Mouse (Mus musculus): ENCODE results near the gene Gm28374.

Gm28374 gene

DNA sequence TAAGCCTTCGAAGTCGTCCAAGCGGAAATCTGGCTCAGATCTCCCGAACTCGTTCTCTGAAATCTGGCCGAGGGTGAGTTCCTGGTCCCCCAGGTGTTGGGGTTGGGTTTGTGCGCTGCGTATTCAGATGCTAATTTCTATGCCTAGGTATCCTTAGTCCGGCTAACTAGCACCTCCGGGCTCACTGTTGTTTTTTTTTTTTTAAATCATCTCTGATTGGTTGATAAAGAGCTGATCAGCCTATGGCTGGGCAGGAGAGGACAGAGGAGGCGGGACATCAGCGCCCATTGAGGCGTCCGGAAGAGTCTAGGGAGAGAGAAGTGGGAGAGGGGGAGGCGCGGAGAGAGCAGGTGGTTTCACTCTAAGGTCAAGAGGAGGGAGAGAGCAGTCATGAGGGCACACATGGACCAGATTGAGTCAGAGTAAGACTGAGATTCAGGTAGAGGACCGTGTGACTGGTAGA is 3.4 kb upstream of the Gm28374 start:
- DNase-seq (ENCODE audit: low spot score in 2 of 2), result no peak

DNA sequence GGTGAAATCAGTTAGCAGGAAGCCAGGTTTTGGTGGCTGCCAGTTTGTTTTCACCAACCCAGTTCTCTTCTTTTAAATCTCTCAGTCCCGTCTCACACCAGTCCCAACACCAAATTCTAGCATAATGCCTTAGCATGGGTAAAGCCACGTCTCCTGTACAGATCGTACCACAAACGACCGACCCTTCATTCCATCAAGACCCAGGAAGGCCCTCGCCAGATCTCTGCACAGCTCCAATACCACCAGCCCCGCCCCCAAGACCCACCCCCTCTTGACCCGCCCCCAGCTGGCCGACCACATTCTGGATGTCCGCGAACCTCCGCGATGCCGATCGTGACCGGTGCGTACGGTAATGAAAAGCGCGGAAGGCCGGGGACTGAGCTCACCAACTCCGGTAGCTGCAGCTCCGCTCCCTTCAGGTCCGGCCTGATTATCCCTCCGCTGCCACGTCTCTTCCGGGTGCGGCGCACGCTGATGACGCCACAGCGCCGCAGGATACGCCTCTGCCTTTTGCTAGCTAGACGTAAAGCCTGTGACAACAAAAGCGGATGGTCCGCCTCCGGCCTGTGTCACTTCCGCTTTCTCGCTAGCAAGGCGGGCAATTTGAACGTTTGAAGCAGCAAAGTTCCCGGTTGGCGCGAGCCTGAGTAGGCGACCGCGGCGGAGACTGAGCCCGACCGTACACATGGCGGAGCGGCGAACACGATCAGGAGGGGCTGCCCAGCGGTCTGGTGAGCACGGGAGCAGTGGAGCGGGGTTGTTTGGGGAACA is 2.6 kb upstream of the Gm28374 start, which contains the start of the genes Zfpl1 and Cdca5:
TSS of gene Zfpl1 (minus strand) at position 479 of the 771 bp plus-strand sequence.
TSS of gene Cdca5 (plus strand) at position 506 of the 771 bp plus-strand sequence.
- DNase-seq (ENCODE audit: low spot score in 2 of 2), result peak; percentile 94 to 96

DNA sequence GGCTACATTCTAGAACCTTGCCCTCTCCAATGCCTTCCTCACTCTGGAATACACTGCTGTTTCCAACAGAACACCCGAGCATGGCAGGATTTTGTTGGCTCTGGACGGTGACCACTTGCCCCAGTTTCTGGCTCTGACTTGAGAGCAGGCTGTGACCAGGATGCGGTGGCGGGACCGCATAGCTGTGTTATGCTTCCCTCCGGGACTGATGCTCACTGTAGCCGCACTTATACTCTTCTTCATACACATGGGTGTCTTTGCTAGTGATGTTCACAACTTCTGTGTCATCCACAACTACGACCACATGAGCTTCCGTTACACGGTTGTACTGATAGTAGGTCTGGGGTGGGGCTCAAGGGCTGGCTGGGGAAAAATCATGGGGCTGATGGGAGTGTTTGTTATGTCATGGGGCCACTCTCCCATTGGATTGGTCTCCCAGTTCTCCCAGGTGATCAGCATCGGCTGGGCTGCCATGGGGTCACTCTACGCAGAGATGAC is 2.0 kb downstream of the Gm28374 start, which contains the start of gene Tmem262:
TSS of gene Tmem262 (plus strand) at position 51 of the 498 bp plus-strand sequence.
- DNase-seq (ENCODE audit: low spot score in 2 of 2), result no peak

DNA sequence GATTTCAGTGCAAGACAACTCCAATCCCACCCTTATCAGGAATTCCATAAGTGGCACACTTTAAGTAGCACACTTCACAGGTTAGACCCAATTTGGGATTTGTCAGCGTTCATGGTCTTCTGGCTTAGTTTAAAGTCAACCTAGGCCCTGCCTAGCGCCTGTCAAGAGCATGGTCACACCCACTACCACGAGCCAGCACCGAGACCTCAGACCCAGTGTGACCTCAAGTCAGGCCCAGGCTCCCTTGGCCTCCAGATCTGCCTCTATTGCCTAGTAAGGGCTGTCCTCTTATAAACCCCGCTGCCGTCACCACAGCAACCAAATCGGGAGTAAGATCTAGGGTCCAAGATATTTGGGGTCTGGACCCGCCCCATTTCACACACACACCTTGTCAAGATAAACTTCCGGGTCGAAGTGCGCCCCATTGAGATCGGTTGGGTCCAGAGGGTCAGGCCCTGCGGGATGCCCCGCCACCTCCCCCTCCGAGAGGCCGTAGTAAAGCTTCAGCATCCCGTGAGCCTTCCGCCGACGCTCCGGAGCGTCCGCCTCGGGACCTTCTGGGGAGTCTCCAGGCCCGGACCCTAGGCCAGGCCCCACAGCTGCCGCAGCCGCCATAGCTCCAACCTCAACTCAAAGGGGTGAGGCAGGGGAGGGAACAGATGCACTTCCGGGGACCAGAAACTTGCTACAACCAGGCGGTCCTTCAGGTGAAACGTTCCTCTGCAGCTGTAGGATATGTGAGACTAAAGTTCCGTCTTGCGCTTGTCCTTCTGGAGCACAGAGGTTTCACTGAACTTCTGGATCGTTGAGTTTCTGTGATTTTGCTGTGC is 5.3 kb downstream of the Gm28374 start, which contains the start of gene Vps51:
TSS of gene Vps51 (minus strand) at position 668 of the 830 bp plus-strand sequence.
- peak; percentile 71 to 73 for DNase-seq (ENCODE audit: low spot score in 2 of 2)

DNA sequence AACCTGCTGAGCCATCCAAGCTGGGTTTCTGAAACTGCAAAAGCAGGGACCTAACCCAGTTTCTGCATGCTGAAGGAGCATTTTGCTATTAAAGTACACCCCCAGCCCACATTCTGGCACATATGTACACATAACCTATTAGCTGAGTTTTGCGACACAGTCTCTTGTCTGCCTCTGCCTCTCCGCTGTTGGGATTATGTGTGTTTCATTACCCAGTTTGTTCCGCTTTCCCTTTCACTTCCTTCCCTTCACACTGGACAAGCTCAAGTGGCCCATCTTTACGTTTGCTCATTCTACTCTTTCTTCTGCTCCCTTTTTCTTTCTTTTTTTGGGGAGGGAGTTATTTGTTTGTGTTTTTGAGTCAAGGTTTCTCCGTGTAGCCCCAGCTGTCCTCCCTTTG is 8.2 kb downstream of the Gm28374 start:
- no peak for DNase-seq (ENCODE audit: low spot score in 2 of 2)

DNA sequence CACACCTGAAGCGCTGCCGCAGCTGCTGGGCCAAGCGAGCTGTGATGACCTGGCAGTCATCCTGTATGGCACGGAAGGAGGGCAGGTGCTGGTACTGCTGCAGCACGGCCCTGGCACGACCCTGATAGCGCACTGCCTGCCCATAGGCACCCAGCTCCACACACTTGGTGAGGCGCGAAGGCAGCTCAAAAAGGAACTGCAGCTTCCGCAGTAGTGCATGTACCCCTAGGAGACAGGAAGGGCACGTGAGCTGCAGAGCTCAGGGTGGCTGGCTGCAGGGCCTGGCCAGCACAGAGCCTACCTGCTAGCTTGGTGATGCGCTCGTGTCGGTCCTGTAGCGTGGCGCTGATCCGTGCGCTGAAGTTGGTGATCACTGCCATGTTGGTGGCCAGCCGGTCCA is 10.8 kb downstream of the Gm28374 start:
- DNase-seq (ENCODE audit: low spot score in 2 of 2), result no peak

DNA sequence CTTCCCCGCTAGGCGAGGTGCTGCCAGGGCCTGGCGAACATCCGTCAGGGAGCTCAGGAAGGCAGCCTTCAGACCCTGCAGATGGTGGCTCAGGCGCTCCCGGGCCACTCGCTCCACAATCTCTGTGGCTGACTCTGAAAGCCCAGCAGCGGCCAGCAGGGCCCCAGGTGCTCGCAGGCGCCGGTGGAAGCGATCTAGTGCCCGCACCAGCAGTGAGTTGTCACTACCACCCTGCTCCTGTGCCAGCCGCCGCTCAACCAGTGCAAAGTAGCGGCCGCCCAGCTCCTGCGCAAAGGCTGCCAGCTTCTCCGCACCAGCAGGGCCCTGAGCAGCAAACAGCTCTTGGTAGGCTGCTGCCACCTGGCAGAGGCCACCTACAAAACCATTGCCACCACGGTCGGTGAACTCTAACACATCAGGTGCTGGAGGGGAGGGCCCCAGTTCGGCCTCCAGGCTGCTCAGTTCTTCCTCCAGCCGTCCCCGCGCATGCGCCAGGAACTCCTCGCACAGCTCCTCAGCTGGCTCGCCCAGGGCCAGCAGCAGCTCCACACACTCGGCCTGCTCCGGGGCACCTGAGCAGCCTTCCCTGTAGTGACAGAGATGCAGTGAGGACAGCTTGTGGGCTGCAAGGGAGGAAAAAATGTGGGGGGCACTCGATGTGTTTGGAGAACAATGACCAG is 11.3 kb downstream of the Gm28374 start:
- no peak for DNase-seq (ENCODE audit: low spot score in 2 of 2)

DNA sequence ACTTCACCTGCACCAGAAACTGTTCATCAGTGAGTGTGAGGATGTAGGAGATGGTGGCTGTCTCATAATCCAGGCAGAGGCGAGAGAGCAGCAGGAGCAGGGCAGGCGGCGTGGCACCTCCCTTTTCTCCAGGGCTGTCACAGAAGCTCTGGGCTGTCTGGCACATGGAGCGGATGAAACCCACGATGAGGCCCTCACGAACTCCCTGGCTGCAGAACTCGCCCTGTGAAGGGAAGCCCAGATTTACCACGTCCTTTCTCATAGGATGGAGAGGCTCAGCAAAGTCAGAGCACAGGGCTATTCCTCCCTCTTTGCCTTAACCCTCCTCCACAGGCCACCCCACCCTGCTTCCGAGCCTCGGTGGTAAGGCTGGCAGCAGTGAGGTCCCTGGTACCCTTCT is 12.2 kb downstream of the Gm28374 start:
- DNase-seq (ENCODE audit: low spot score in 2 of 2), result no peak

DNA sequence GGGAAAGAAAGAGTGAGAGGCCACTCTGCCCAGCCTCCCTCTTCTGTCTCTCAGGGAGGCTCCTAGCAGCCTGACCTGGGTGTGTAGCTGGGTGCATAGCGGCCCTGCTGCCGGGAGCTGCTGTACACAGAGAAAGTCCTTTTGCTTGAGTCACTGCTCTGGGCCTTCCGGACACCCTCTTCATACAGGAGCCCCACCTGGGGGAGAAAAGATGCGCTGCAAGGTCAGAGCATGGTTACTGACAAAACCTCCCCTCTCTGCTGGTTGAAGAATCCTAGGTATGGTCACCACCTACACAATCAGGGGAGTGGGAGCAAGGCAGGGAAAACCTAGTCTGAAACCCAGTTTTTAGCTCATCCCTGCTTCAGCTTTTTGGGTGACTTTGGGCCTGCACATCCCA is 13.1 kb downstream of the Gm28374 start:
- DNase-seq (ENCODE audit: low spot score in 2 of 2), result no peak

DNA sequence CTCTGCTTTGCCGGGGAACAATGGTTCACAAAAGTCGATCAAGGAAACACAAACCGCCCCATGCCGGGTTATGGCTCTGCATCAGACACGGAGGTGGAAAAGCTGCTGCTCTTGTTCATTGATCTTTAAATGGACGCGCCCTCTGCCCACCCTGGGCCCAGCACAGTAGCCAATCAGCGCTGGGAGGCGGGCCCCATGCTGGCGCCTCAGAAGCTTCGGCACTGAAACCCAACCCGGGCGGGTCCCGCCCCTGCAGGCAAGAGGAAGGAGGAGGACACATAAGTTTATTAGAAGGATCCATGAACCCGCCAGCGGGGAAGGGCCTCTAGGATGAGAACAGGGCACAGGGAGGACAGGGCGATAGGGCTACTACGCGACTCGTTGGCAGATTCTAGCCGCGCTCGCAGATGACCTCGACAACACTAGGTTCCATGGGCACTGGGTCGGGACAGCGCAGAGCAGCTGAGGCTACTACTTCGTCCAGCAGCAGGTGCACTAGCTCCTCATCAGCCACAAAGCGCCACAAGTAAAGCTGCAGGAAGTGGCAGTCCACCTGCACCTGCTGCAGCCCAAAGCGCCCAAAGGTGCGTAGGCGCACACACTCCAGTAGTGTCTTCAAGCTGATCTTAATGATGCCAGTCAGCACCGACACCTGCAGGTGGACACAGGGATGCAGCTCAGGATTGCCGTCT is 14.2 kb downstream of the Gm28374 start, which contains the start of gene Tm7sf2:
TSS of gene Tm7sf2 (minus strand) at position 650 of the 692 bp plus-strand sequence.
- DNase-seq (ENCODE audit: low spot score in 2 of 2), result peak; percentile 81 to 85

DNA sequence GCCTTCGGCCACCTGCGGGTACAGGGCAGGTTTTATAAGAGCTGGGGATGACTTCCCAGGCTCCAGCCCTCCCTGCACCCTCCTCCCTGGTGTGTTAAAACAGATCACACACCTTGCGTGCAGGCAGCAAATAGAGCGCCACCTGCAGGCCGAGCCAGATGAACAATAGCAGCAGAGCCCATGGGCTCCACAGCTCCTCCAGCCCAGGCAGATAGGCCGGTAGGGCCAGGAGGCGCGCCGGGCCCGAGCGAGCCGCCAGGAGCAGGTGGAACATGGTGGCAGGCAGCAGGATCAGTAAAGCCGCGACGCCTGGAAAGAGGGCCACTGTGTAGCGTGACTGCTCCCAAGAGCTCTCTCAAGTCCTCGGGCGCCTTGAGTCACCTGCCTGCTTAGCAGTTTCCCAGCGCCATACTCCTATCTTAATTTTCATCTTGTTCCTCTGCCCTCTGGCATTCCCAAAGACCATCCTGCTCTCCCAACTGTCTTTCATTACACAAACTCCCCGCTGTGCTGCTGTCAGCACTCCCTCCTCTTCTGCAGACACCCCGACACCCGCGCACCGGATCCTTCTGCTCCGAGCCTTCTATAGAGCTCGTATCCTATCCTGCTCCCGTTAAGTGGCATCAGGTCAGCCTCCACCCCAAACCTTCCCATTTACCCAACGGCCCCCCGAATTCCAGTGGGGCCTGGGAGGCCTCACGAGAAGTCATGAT is 14.9 kb downstream of the Gm28374 start:
- peak; percentile 76 to 77 for DNase-seq (ENCODE audit: low spot score in 2 of 2)

DNA sequence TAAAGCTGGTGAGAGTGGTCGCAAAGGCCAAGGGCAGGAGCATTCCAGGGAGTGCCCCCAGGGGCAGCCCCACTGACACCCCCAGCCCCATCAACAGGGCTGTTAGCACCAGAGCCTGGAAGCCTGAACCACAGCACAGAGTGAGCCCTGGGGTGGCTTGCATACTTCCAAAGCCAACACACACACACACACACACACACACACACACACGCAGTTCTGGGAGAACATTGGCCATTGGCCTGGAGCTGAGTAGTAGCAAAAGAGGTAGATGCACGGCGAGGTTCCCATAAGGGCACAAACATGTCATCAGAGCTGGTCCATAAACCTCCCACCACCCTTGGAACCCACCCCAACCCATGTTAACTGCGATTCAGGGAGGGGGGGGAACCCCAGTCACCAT is 15.5 kb downstream of the Gm28374 start:
- no peak for DNase-seq (ENCODE audit: low spot score in 2 of 2)

DNA sequence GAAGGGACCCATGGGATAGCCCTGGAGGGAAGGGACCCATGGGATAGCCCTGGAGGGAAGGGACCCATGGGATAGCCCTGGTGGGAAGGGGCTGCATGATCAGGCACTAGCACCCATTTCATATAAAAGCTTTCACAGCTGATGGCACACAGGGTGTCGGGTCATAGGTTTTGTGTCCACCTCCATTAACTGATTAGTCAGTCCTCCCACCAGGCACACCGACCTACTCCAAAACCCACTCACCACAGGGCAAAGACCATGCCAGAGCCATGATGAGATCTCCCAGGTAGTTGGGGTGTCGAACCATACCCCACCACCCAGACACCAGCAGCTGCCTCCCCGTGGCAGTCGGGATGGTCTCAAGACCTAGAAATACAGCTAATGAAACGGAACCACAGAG is 19.0 kb downstream of the Gm28374 start:
- DNase-seq (ENCODE audit: low spot score in 2 of 2), result no peak

DNA sequence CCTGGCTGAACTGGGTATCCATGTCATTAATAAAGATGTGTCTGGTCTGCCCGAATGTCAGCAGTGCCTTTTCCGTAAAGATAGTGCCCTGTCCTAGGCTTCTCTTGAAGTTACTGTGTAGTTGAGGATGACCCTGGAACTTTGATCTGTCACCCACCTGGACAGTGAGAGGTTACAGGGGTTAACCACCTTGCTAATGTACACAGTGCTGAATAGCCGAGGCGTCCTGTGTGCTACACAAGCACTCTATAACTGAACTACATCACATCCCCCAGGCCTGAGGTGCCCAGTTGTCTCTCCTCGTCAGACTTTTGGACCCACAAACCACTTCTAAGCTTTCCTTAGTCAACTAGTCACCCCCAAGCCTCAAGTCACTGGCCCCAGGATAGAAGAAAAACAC is 19.6 kb downstream of the Gm28374 start:
- DNase-seq (ENCODE audit: low spot score in 2 of 2), result no peak

DNA sequence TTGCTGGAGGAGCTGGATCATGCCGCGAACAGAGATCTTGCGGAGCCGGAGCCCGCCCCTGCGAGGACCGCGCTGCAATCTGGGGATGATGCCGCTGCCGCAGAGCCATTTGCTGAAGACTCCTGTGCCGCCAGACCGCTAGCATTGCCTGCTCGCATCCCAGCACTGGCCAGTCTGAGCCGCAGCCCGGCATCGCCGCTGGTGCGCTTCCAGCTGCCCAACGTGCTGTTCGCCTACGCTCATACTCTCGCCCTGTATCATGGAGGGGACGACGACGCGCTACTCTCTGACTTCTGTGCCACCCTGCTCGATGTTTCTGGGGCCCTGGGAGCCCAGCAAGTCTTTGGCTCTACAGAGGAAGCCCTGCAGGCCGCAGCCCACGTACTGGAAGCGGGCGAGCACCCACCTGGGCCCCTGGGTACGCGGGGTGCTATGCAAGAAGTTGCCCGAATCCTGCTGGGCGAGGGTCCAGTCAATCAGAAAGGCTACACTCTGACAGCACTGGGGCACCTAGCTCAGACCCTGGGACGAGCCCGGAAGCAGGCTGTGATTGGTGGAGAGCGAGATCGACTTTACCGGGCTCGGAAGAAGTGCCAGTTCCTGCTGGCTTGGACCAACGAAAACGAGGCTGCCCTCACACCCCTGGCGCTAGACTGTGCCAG is 20.3 kb downstream of the Gm28374 start:
- DNase-seq (ENCODE audit: low spot score in 2 of 2), result no peak

DNA sequence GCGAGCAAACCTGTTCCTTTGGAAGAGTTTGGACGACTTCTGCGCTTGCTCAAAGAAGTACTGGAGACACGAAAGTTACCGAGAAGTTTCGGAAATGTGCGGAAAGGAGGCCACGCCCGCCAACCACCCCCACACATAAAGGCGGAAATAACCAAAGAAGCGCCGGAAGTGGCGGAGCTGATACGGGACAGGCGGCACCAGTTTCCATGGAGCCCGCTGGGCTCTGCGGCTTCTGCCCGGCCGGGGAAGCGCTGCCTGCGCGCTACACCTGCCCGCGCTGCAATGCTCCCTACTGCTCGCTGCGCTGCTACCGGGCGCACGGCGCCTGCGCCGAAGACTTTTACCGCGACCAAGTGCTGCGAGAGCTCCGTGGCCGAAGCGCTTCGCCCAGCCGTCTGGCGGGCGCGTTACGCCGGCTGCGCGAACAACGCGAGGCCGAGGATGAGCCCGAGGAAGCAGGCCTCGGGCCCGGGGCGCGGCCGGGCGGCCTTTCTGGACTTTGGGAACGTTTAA is 21.0 kb downstream of the Gm28374 start, which contains the start of gene Znhit2:
TSS of gene Znhit2 (plus strand) at position 172 of the 513 bp plus-strand sequence.
- DNase-seq (ENCODE audit: low spot score in 2 of 2), result peak; percentile 89 to 93

DNA sequence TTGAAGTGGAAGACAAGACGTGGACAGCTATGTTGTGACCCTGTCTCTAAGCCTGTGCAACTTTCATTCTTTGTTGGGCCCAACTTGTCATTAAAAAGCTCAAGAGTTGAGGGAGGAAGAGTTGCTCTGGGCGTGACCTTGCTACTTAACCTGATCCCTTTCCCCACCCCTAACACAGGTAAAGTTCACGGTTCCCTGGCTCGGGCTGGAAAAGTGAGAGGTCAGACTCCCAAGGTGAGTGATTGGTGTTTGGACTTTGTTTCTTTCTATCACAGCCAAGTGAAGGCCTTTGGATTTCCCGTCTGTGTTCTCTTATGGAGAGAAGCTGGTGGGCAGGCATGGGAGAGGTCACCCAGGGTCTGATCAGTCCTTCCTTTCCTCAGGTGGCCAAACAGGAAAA is 23.1 kb downstream of the Gm28374 start:
- DNase-seq (ENCODE audit: low spot score in 2 of 2), result no peak

DNA sequence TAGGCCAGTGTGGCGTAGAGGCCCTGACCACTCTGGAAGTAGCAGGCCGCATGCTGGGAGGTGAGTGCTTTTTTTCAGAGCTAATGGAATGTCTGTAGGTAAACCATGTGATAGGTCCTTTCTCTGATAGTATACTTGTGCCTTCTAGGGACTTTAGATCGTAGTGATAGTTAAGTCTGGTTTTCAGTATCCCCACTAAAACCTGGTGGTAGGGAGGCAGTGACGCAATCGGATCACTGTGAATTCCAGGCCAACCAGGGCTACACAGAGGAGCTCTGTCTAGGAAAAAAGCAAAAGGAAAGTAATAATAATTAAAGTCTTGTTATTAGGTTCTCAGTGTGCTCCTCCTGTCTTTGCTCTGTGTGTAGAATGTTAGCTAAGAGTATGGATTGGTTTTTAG is 23.5 kb downstream of the Gm28374 start:
- DNase-seq (ENCODE audit: low spot score in 2 of 2), result no peak

DNA sequence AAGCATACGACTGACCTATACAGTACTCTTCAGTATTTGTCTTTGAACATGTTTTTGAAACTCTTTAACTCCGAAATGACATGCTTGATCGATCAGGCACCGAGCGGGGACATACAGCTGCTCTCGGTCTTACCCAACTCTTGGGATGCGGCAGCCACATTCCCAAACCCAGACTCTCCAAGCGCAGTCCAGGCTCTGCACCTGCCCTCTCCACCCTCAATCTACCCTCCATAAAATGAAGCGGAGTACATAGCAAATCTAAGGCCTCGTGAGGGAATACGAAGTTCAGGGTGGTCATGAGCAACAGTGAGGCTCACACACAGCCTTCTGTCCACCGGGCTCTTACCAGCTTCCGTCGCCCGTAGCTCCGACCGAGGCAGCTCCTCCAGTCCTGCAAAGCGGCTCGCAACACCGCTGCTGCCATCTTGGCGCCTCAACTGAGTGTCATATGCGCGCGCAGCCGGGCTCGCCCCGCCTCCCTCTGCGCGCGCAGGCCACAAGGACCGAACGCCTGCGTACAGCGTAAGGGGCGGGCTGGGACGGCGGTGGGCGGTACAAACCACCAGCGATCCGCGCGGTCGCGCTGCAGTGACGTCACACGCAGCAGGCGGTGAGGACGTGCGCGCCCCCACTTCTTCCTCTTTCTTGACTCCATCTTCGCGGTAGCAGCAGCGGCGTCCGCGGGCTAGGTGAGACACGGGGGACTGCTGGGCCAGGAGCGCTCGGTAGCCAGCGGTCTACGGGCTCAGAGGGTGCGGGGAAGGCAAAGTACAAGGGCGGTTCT is 24.6 kb downstream of the Gm28374 start, which contains the start of the genes Mrpl49 and Fau:
TSS of gene Mrpl49 (minus strand) at position 473 of the 784 bp plus-strand sequence.
TSS of gene Fau (plus strand) at position 532 of the 784 bp plus-strand sequence.
- peak; percentile 98 to 99 for DNase-seq (ENCODE audit: low spot score in 2 of 2)

All from frontal cortex, postnatal 14 days (tissue).